Mouse (Mus musculus) limb, embryonic 13.5 days (tissue): ENCODE measurements around the gene Klf1. TPM values are rescaled to one million over a fixed set of nuclear protein-coding genes. Genes with fewer than 3 reads are reported as not detected.
A peak's percentile ranks its signal among the peaks of the same experiment; 100 is the strongest.

Source experiments
- ATAC-seq: fragments of 200-750 bp; cut with Nextera tagmentation; 2 replicates; pipeline ENCODE4 v1.8.0; 2017; ENCODE audit warnings: low read depth, moderate number of reproducible peaks, moderate TSS enrichment; ENCODE audit not compliant: low FRiP score
- H3K27ac ChIP-seq: fragments of 300-500 bp; sonication (generic); 2 replicates; pipeline ENCODE4 v1.5.1; 2015; ENCODE audit warnings: inconsistent platforms, mild to moderate bottlenecking, moderate library complexity
- H3K27me3 ChIP-seq: fragments of 300-500 bp; sonication (generic); 2 replicates; pipeline ENCODE4 v1.6.1; 2015; ENCODE audit warnings: mild to moderate bottlenecking, inconsistent platforms
- H3K36me3 ChIP-seq: fragments of 300-500 bp; sonication (generic); 2 replicates; pipeline ENCODE4 v1.6.1; 2015; ENCODE audit warnings: inconsistent platforms, mild to moderate bottlenecking, moderate library complexity
- H3K4me1 ChIP-seq: fragments of 300-500 bp; sonication (generic); 2 replicates; pipeline ENCODE4 v1.6.1; 2015; ENCODE audit warnings: inconsistent platforms
- H3K4me2 ChIP-seq: fragments of 300-500 bp; sonication (generic); replicated peaks from 2 replicates; pipeline ENCODE4 v1.6.1; 2015; ENCODE audit warnings: inconsistent platforms, mild to moderate bottlenecking, moderate library complexity
- H3K4me3 ChIP-seq: fragments of 300-500 bp; sonication (generic); 2 replicates; pipeline ENCODE4 v1.5.1; 2015; ENCODE audit warnings: moderate library complexity, mild to moderate bottlenecking, inconsistent platforms
- H3K9ac ChIP-seq: fragments of 300-500 bp; sonication (generic); 2 replicates; pipeline ENCODE4 v1.6.1; 2015; ENCODE audit warnings: mild to moderate bottlenecking, inconsistent platforms
- H3K9me3 ChIP-seq: fragments of 300-500 bp; sonication (generic); 2 replicates; pipeline ENCODE4 v1.6.1; 2016; ENCODE audit warnings: inconsistent platforms
- WGBS: fragments of 180-500 bp; shearing (Covaris S2); methylation state at CpG from one replicate; pipeline ENCODE4 v1.1.7; 2015; 5-methylcytosine and 5-hydroxymethylcytosine counted together
- polyA plus RNA-seq: library from polyadenylated mRNA; unstranded; fragments of >200 nt; fragmentation: Nextera tagmentation; extraction: Ambion mirVana; gene quantifications from 2 replicates; pipeline ENCODE4 v1.2.1, GENCODE M21; 2015

Klf1 gene
- polyA plus RNA-seq, 1 experiment from 2014 or later, result 2.4 TPM

- H3K4me2 ChIP-seq, result peak overlapping the region; percentile 80
- H3K27ac ChIP-seq, result no peak overlapping the region
- no peaks in the 10 kb centered on the region for H3K36me3 ChIP-seq
- H3K4me1 ChIP-seq, result peaks cover 21% of the 10 kb centered on the region
- no peak overlapping the region for H3K9ac ChIP-seq
- H3K9me3 ChIP-seq, result no peaks in the 10 kb centered on the region
- 65% methylated on average over 13 of the region's 13 CpGs for WGBS
- peak overlapping the region; percentile 46 for H3K4me3 ChIP-seq
- H3K27me3 ChIP-seq, result peaks cover 86% of the 10 kb centered on the region
- ATAC-seq, result no peak
Observed at GRCm38 (mm10) chr8:84937620-84938485, 36.1 kb downstream of the Klf1 start.

DNA sequence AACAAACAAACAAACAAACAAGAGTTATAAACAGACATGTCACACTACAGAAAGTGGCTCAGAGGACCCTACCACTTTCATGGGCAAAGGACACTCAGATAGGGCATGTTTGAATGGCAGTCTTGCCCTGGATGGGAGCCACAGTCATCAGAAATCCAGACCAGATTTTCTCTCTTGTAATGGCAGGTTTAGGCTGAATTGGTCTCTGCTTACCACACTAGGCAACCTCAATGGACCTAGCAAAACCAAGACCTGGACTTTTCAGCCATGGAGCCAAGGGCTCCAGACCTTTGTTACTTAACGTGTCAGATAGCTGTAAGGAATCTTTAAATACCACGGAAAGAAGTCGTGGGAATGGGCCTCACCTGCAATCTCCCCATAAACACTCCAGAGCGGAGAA is 42.0 kb downstream of the Klf1 start:
- ATAC-seq, result no peak

GRCm38 (mm10) chr8:84944478-84945160 is 42.9 kb downstream of the Klf1 start:
- H3K9me3 ChIP-seq, result no peaks in the 10 kb centered on the region
- H3K36me3 ChIP-seq, result no peaks in the 10 kb centered on the region
- H3K9ac ChIP-seq, result no peak overlapping the region
- H3K4me1 ChIP-seq, result peaks cover 15% of the 10 kb centered on the region
- 3% methylated on average over 26 of the region's 26 CpGs for WGBS
- H3K27ac ChIP-seq, result no peak overlapping the region
- ATAC-seq, result no peak
- H3K27me3 ChIP-seq, result peaks cover 84% of the 10 kb centered on the region
- H3K4me2 ChIP-seq, result no peak overlapping the region
- peak overlapping the region; percentile 17 for H3K4me3 ChIP-seq

More for the DNA sequence above, 42.0 kb downstream of the Klf1 start:
- Histone ChIP-seq H3K4me2 (no peak overlapping the region), H3K27ac (no peak overlapping the region), H3K27me3 (peaks cover 88% of the 10 kb centered on the region), H3K4me3 (no peak overlapping the region), H3K9me3 (no peaks in the 10 kb centered on the region), H3K4me1 (peaks cover 15% of the 10 kb centered on the region), H3K9ac (no peak overlapping the region), H3K36me3 (no peaks in the 10 kb centered on the region)
- 20% methylated on average over 4 of the region's 4 CpGs for WGBS

DNA sequence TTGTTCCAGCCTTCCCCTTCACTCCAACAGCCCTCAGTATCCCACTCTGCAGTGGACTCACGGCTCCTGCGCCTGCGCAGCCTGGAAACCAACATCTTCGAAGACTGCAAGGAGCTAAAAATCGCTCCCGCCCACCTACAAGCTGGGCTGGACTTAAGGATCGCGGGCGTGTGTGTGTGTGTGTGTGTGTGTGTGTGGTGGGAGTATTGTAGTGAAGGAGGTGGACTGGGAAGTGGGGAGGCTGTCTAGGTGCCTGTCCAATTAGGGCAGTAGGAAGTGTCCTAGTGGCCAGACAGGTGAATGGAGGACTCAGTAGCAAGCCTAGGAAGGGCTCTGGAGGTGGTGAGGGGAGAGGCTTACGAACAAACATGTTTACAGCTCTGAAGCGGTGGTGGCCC is 43.5 kb downstream of the Klf1 start:
- 0 out of 2 replicates have a peak, but pooled peaks have one; percentile 15 for ATAC-seq
- Histone ChIP-seq H3K27me3 (peaks cover 87% of the 10 kb centered on the region), H3K4me3 (peak overlapping the region; percentile 47), H3K36me3 (no peaks in the 10 kb centered on the region), H3K4me1 (peaks cover 15% of the 10 kb centered on the region), H3K9ac (no peak overlapping the region), H3K4me2 (peak overlapping the region; percentile 78), H3K9me3 (no peaks in the 10 kb centered on the region), H3K27ac (no peak overlapping the region)
- 5% methylated on average over 11 of the region's 11 CpGs for WGBS

DNA sequence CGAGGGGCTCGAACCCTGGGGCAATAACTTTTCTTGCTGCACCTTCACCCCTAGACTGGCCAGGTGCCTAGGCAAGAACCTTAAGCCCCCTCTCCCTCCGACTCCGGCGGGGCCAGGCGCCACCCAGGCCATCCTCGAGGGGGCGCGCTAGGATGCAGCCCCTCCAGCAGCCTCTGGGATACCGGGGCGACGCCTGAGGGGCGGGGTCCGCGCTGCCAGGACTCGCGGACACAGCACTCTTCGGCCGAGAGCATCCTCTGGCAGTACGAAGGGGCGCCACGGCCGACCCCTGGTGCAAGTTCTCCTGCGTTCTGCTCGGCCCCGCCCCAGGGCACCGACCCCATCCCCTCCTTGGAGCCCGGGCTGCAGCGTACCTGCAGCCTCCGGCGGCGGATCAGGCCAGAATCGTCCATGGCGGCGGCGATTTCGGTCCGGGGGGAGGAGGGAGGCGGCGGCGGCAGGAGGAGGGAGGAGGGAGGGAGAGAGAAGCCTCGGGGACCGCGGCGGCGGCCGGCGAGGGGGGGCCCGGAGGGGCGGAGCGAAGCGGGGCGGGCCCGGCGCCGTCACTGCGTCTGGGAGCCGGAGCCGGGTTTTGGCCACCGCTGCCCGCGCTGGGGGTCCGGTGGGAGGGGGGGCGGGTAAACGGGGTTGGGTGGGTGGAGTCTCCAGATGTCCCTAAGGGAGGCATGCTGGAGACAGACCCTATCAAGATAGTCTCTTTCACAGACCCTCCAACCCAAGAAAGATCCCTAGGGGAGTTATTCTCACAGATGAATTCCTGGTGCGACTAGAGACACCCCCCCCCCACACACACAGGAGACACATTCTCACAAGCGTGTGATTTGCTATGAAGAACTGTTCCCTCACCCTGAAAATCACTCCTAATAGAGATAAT is 44.2 kb downstream of the Klf1 start:
- under 1% methylated on average over 38 of the region's 67 CpGs for WGBS
- peak overlapping the region; percentile 50; the same call in 1 of the 2 replicates for H3K9ac ChIP-seq

DNA sequence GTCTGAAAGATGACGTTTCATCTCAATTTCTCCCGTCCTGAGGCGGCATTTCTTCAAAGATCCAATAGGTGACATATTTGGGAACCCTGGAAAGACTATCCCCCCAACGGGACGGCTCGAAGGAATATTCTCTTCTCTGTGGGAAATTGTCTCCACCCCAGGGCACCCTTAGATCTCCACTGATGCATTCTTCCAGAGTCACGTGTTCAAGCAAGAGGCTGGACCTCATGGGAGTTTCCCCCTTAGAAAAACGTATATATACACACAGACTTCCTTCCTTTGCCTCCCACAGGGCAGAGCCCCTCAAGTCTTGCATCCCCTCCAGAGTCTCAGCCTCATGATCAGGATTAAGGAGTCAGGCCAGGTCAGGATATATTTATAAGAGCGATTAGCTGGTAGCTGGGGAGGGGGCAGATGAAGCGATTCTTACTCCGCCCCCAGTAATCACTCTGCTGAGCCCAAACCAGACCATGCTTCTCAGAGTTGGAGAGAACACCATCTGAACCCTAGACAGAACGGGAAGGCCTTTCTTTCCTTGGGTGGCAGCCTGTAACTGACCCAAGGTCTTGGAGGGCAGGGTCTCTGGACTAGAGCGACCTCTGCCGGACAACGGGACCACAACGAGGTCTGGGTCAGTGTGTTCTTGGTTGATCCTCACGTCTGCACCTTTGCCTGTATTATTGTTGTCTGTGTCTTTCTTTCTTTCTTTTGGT is 45.0 kb downstream of the Klf1 start, which contains the start of gene Rtbdn:
Gene Rtbdn (plus strand): TSS at position 464 of the 713 bp plus-strand sequence.
- 9% methylated on average over 17 of the region's 17 CpGs for WGBS
- H3K27ac ChIP-seq, result no peak within 1 kb of the TSS
- H3K36me3 ChIP-seq, result no peaks in the 10 kb centered on the region
- H3K4me1 ChIP-seq, result peaks cover 15% of the 10 kb centered on the region
- peak within 1 kb of the TSS; percentile 78 for H3K4me2 ChIP-seq
- H3K4me3 ChIP-seq, result peak within 1 kb of the TSS; percentile 47
- ATAC-seq, result no peak
- peak within 1 kb of the TSS; percentile 50; the same call in 1 of the 2 replicates for H3K9ac ChIP-seq
- no peaks in the 10 kb centered on the region for H3K9me3 ChIP-seq
- H3K27me3 ChIP-seq, result peaks cover 89% of the 10 kb centered on the region

More for the DNA sequence above, 44.2 kb downstream of the Klf1 start:
- peak overlapping the region; percentile 78 for H3K4me2 ChIP-seq
- H3K36me3 ChIP-seq, result no peaks in the 10 kb centered on the region
- no peak overlapping the region for H3K27ac ChIP-seq
- H3K4me1 ChIP-seq, result peaks cover 15% of the 10 kb centered on the region
- H3K27me3 ChIP-seq, result peaks cover 87% of the 10 kb centered on the region
- peak overlapping the region; percentile 47 for H3K4me3 ChIP-seq
- 0 out of 2 replicates have a peak, but pooled peaks have one; percentile 28 for ATAC-seq
- no peaks in the 10 kb centered on the region for H3K9me3 ChIP-seq

GRCm38 (mm10) chr8:84947241-84947545 is 45.5 kb downstream of the Klf1 start:
- no peak for ATAC-seq
- H3K9ac ChIP-seq, result no peak overlapping the region
- 14% methylated on average over 9 of the region's 9 CpGs for WGBS
- no peak overlapping the region for H3K4me2 ChIP-seq
- peak overlapping the region; percentile 3; the same call in 1 of the 2 replicates for H3K4me3 ChIP-seq
- no peaks in the 10 kb centered on the region for H3K9me3 ChIP-seq
- H3K36me3 ChIP-seq, result no peaks in the 10 kb centered on the region
- H3K4me1 ChIP-seq, result peaks cover 15% of the 10 kb centered on the region
- H3K27me3 ChIP-seq, result peaks cover 89% of the 10 kb centered on the region
- no peak overlapping the region for H3K27ac ChIP-seq

- Histone ChIP-seq H3K36me3 (no peaks in the 10 kb centered on the region), H3K9me3 (no peaks in the 10 kb centered on the region), H3K4me1 (peaks cover 10% of the 10 kb centered on the region), H3K27ac (no peak overlapping the region), H3K4me3 (no peak overlapping the region), H3K4me2 (no peak overlapping the region), H3K27me3 (peaks cover 84% of the 10 kb centered on the region), H3K9ac (no peak overlapping the region)
- ATAC-seq, result no peak
- WGBS, result 20% methylated on average over 12 of the region's 12 CpGs
Observed at GRCm38 (mm10) chr8:84949753-84950152, 48.0 kb downstream of the Klf1 start.

DNA sequence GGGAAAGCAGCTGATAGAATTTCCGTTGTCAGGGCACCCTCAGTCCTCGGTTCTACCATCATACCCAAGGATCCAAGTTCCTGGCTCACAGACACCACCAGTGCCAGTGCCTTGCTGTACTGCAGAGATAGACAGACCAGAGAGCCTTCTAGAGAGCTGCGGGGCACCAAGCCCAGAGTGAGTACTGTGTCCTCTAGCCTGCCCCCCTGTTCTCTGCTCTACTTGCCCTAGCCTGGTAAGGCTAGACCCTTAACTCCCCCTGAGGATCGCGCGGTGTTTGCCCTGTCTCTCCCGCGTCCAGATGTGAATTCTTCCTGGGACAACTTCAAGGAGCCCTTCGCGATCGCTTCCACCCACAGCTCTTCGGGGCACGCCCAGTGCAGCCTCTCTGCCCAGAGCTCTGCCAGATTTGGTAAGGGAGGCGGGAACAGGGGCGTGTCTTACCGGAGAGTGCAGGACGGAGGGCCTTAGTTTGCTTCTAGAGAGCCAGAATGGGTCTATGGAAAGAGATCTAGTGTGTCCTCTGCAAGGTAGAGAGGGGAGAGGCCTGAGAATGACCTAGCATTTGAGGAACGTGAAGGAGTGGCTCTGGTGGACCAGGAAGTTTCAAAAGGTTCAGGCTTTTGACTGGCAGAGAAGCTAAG is 51.0 kb downstream of the Klf1 start:
- H3K4me1 ChIP-seq, result no peaks in the 10 kb centered on the region
- H3K27me3 ChIP-seq, result peaks cover 56% of the 10 kb centered on the region
- peaks cover 12% of the 10 kb centered on the region for H3K36me3 ChIP-seq
- WGBS, result 7% methylated on average over 18 of the region's 18 CpGs
- no peak overlapping the region for H3K27ac ChIP-seq
- H3K9ac ChIP-seq, result no peak overlapping the region
- H3K4me2 ChIP-seq, result peak overlapping the region; percentile 30; the same call in 1 of the 2 replicates
- ATAC-seq, result no peak
- H3K9me3 ChIP-seq, result no peaks in the 10 kb centered on the region
- H3K4me3 ChIP-seq, result no peak overlapping the region
